Mouse (Mus musculus) kidney, postnatal 0 days (tissue): ENCODE measurements around the gene Smad9. TPM values are rescaled to one million over a fixed set of nuclear protein-coding genes. Genes with fewer than 3 reads are reported as not detected.

Experiments
- ATAC-seq: fragments of 200-750 bp; cut with Nextera tagmentation; replicated peaks from 2 replicates; pipeline ENCODE4 v1.8.0; 2017; ENCODE audit warnings: low read depth, moderate number of reproducible peaks, moderate TSS enrichment, moderate library complexity; ENCODE audit not compliant: low FRiP score
- DNase-seq: peaks from one replicate; pipeline ENCODE4 v3.0.0-alpha.2; 2016; ENCODE audit warnings: low spot score
- H3K27ac ChIP-seq: fragments of 300-500 bp; sonication (generic); 2 replicates; pipeline ENCODE4 v1.5.1; 2014; ENCODE audit warnings: mild to moderate bottlenecking
- H3K27me3 ChIP-seq: fragments of 300-500 bp; sonication (generic); 2 replicates; pipeline ENCODE4 v1.6.1; 2014; ENCODE audit warnings: low read length, mixed read lengths; ENCODE audit not compliant: insufficient read depth
- H3K36me3 ChIP-seq: fragments of 300-500 bp; sonication (generic); 2 replicates; pipeline ENCODE4 v1.6.1; 2014; ENCODE audit warnings: low read length, mixed read lengths; ENCODE audit not compliant: insufficient read depth
- H3K4me1 ChIP-seq: fragments of 300-500 bp; sonication (generic); replicated peaks from 2 replicates; pipeline ENCODE4 v1.6.1; 2014; ENCODE audit warnings: antibody characterized with exemption, low read length, mixed read lengths; ENCODE audit not compliant: insufficient read depth
- H3K4me2 ChIP-seq: fragments of 300-500 bp; sonication (generic); 2 replicates; pipeline ENCODE4 v1.6.1; 2014; ENCODE audit warnings: mild to moderate bottlenecking, low read length, moderate library complexity, mixed read lengths
- H3K4me3 ChIP-seq: fragments of 300-500 bp; sonication (generic); replicated peaks from 2 replicates; pipeline ENCODE4 v1.5.1; 2014; ENCODE audit warnings: low read depth, low read length
- H3K9ac ChIP-seq: fragments of 300-500 bp; sonication (generic); 2 replicates; pipeline ENCODE4 v1.6.1; 2014; ENCODE audit warnings: low read depth, low read length
- H3K9me3 ChIP-seq: fragments of 300-500 bp; sonication (generic); replicated peaks from 2 replicates; pipeline ENCODE4 v1.6.1; 2016; ENCODE audit warnings: low read length, inconsistent platforms, mixed read lengths
- CTCF ChIP-seq: IDR thresholded peaks from 2 replicates; pipeline ENCODE4 v1.5.1; 2016; ENCODE audit warnings: antibody characterized with exemption, low read depth, mild to moderate bottlenecking, moderate library complexity
- WGBS: fragments of 180-500 bp; shearing (Covaris S2); extraction: QIAGEN DNeasy Blood & Tissue Kit; methylation state at CpG from one replicate; pipeline ENCODE4 v1.1.7; 2014; 5-methylcytosine and 5-hydroxymethylcytosine counted together
- polyA plus RNA-seq: library from polyadenylated mRNA; unstranded; fragments of >200 nt; fragmentation: Nextera tagmentation; extraction: Ambion mirVana; gene quantifications from 2 replicates; pipeline ENCODE4 v1.2.1, GENCODE M21; 2015

The Smad9 gene
- polyA plus RNA-seq, 1 experiment from 2014 or later = 0.68 TPM

- DNase-seq = no peak
- no peak overlapping the region for H3K4me2 ChIP-seq
- no peaks in the 10 kb centered on the region for H3K9me3 ChIP-seq
- H3K4me1 ChIP-seq = no peaks in the 10 kb centered on the region
- H3K9ac ChIP-seq = no peak overlapping the region
- H3K27me3 ChIP-seq = no peaks in the 10 kb centered on the region
- no peak overlapping the region for H3K4me3 ChIP-seq
- no peak for ATAC-seq
- H3K27ac ChIP-seq = no peak overlapping the region
- WGBS = 92% methylated on average over 10 of the region's 10 CpGs
- no peak for TF ChIP-seq CTCF
- H3K36me3 ChIP-seq = peaks cover 54% of the 10 kb centered on the region
These were observed 31.5 kb upstream of the Smad9 start for GRCm38 (mm10) chr3:54723741-54724500.

- no peaks in the 10 kb centered on the region for H3K9me3 ChIP-seq
- DNase-seq (no peak), ATAC-seq (no peak)
- no peaks in the 10 kb centered on the region for H3K27me3 ChIP-seq
- H3K4me1 ChIP-seq = no peaks in the 10 kb centered on the region
- H3K27ac ChIP-seq = no peak overlapping the region
- H3K9ac ChIP-seq = no peak overlapping the region
- H3K36me3 ChIP-seq = peaks cover 64% of the 10 kb centered on the region
- H3K4me2 ChIP-seq = no peak overlapping the region
- 97% methylated on average over 2 of the region's 2 CpGs for WGBS
- TF ChIP-seq CTCF = no peak
- H3K4me3 ChIP-seq = no peak overlapping the region
These were observed 30.0 kb upstream of the Smad9 start for GRCm38 (mm10) chr3:54725344-54725743.

- no peak overlapping the region for H3K4me2 ChIP-seq
- ATAC-seq (no peak), DNase-seq (no peak)
- H3K36me3 ChIP-seq = peaks cover 68% of the 10 kb centered on the region
- TF ChIP-seq CTCF = no peak
- no peaks in the 10 kb centered on the region for H3K27me3 ChIP-seq
- no peak overlapping the region for H3K9ac ChIP-seq
- H3K27ac ChIP-seq = no peak overlapping the region
- H3K9me3 ChIP-seq = no peaks in the 10 kb centered on the region
- no peak overlapping the region for H3K4me3 ChIP-seq
- 84% methylated on average over 2 of the region's 2 CpGs for WGBS
- no peaks in the 10 kb centered on the region for H3K4me1 ChIP-seq
These were observed 27.8 kb upstream of the Smad9 start for GRCm38 (mm10) chr3:54727588-54727987.

GRCm38 (mm10) chr3:54728100-54728499 is 27.3 kb upstream of the Smad9 start:
- DNase-seq = no peak
- Histone ChIP-seq H3K27ac (no peak overlapping the region), H3K4me1 (no peaks in the 10 kb centered on the region), H3K27me3 (no peaks in the 10 kb centered on the region), H3K4me3 (no peak overlapping the region), H3K36me3 (peaks cover 68% of the 10 kb centered on the region), H3K9ac (no peak overlapping the region), H3K4me2 (no peak overlapping the region), H3K9me3 (no peaks in the 10 kb centered on the region)
- WGBS = 87% methylated on average over 6 of the region's 6 CpGs
- TF ChIP-seq CTCF = no peak
- ATAC-seq = no peak

GRCm38 (mm10) chr3:54731626-54732150 is 23.7 kb upstream of the Smad9 start:
- H3K4me3 ChIP-seq = no peak overlapping the region
- H3K4me2 ChIP-seq = no peak overlapping the region
- H3K9ac ChIP-seq = no peak overlapping the region
- ATAC-seq (no peak), DNase-seq (peak; percentile 49)
- H3K27ac ChIP-seq = no peak overlapping the region
- no peaks in the 10 kb centered on the region for H3K9me3 ChIP-seq
- WGBS = 35% methylated on average over 8 of the region's 8 CpGs
- TF ChIP-seq CTCF = no peak
- H3K36me3 ChIP-seq = peaks cover 55% of the 10 kb centered on the region
- 0 out of 2 replicates have a peak, but pooled peaks cover 7% of the 10 kb centered on the region for H3K4me1 ChIP-seq
- H3K27me3 ChIP-seq = no peaks in the 10 kb centered on the region

GRCm38 (mm10) chr3:54732371-54732770 is 23.0 kb upstream of the Smad9 start:
- DNase-seq (no peak), ATAC-seq (no peak)
- H3K27ac ChIP-seq = no peak overlapping the region
- no peak overlapping the region for H3K4me2 ChIP-seq
- H3K4me3 ChIP-seq = no peak overlapping the region
- peaks cover 49% of the 10 kb centered on the region for H3K36me3 ChIP-seq
- no peak for TF ChIP-seq CTCF
- no peaks in the 10 kb centered on the region for H3K9me3 ChIP-seq
- no peaks in the 10 kb centered on the region for H3K27me3 ChIP-seq
- no peak overlapping the region for H3K9ac ChIP-seq
- 81% methylated on average over 4 of the region's 4 CpGs for WGBS
- 0 out of 2 replicates have a peak, but pooled peaks cover 7% of the 10 kb centered on the region for H3K4me1 ChIP-seq
